In the genomic region with DNA sequence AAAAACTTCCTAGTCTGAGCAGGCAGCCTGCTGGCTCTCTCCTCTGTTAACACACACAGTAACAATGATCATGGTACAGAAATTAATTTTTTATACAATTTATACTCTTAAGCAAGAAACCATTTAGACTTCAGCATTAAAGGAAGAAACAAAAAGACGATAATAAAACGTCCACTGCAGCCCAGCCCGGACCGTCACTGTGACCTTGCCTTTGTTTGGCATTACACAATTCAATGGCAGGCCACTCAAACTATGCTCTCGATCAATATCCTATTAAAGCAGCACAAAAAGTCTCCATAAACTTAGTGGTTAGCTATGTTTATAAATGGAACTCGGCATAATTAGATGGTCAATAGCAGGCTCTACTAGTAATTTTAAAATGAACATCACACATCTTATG, we compare ENCODE assay signal across 8 mouse cellular contexts.
DNase-seq lines count a peak whose midpoint lies in the region; ATAC-seq and TF ChIP-seq lines count a peak whose summit lies in the region.

No protein-coding gene starts in this region.

- no peak for DNase-seq in heart, adult 18-20 months
- DNase-seq in midbrain, embryonic 11.5 days (ENCODE audit: low spot score, missing footprints), result no peak
- no peak for DNase-seq in stomach, postnatal 0 days (ENCODE audit: low spot score)
- no peak for DNase-seq in ovary, postnatal 36 days (ENCODE audit: low spot score)
- DNase-seq in left cerebral cortex, adult 18-20 months (ENCODE audit: low spot score in 2 of 2), result no peak

- peaks cover 59% of the 10 kb centered on the region for H3K4me1 ChIP-seq in heart, embryonic 13.5 days
- H3K4me1 ChIP-seq in midbrain, embryonic 12.5 days, result peaks cover 32% of the 10 kb centered on the region
- H3K4me1 ChIP-seq in midbrain, embryonic 11.5 days (ENCODE audit: control insufficient read depth, insufficient read depth, low read length), result peaks cover 19% of the 10 kb centered on the region
- H3K4me1 ChIP-seq in limb, embryonic 13.5 days, result peaks cover 61% of the 10 kb centered on the region
- H3K4me1 ChIP-seq in stomach, postnatal 0 days (replicated peaks; ENCODE audit: control insufficient read depth, insufficient read depth), result peaks cover 11% of the 10 kb centered on the region; the same call in 1 of the 2 replicates

- H3K27ac ChIP-seq in heart, embryonic 13.5 days (replicated peaks), result peak overlapping the region; percentile 94
- H3K27ac ChIP-seq in midbrain, embryonic 12.5 days (replicated peaks), result peak overlapping the region; percentile 77
- H3K27ac ChIP-seq in midbrain, embryonic 11.5 days (ENCODE audit: low read depth, low read length), result no peak overlapping the region
- H3K27ac ChIP-seq in limb, embryonic 13.5 days, result peak overlapping the region; percentile 92
- H3K27ac ChIP-seq in stomach, postnatal 0 days (replicated peaks), result peak overlapping the region; percentile 91

- H3K4me3 ChIP-seq in heart, embryonic 13.5 days, result no peak overlapping the region
- no peak overlapping the region for H3K4me3 ChIP-seq in midbrain, embryonic 12.5 days
- no peak overlapping the region for H3K4me3 ChIP-seq in midbrain, embryonic 11.5 days (ENCODE audit: low read depth, low read length)
- no peak overlapping the region for H3K4me3 ChIP-seq in limb, embryonic 13.5 days
- H3K4me3 ChIP-seq in stomach, postnatal 0 days (ENCODE audit: low read depth, low read length), result no peak overlapping the region

- 75% methylated on average over 6 of the region's 6 CpGs for whole genome bisulfite sequencing in heart, embryonic 13.5 days
- WGBS in midbrain, embryonic 12.5 days, result 50% methylated on average over 6 of the region's 6 CpGs
- WGBS in midbrain, embryonic 11.5 days, result 62% methylated on average over 6 of the region's 6 CpGs
- 89% methylated on average over 6 of the region's 6 CpGs for WGBS in limb, embryonic 13.5 days
- WGBS in stomach, postnatal 0 days, result 60% methylated on average over 6 of the region's 6 CpGs

- H3K9ac ChIP-seq in heart, embryonic 13.5 days, result peak overlapping the region; percentile 70
- H3K9ac ChIP-seq in midbrain, embryonic 12.5 days (replicated peaks), result no peak overlapping the region
- H3K9ac ChIP-seq in midbrain, embryonic 11.5 days (ENCODE audit: low read length), result no peak overlapping the region
- H3K9ac ChIP-seq in limb, embryonic 13.5 days, result no peak overlapping the region
- no peak overlapping the region for H3K9ac ChIP-seq in stomach, postnatal 0 days (ENCODE audit: low read length)

- no peak overlapping the region for H3K4me2 ChIP-seq in heart, embryonic 13.5 days
- H3K4me2 ChIP-seq in midbrain, embryonic 12.5 days (replicated peaks), result no peak overlapping the region
- H3K4me2 ChIP-seq in midbrain, embryonic 11.5 days, result no peak overlapping the region
- no peak overlapping the region; the same call in 1 of the 2 replicates for H3K4me2 ChIP-seq in limb, embryonic 13.5 days (replicated peaks)
- H3K4me2 ChIP-seq in stomach, postnatal 0 days (replicated peaks; ENCODE audit: low read depth), result no peak overlapping the region

- no peak for TF ChIP-seq EP300 in stomach, postnatal 0 days (optimal IDR thresholded peaks at IDR 0.05)

- H3K36me3 ChIP-seq in heart, embryonic 13.5 days, result peaks cover 19% of the 10 kb centered on the region
- H3K36me3 ChIP-seq in midbrain, embryonic 12.5 days, result no peaks in the 10 kb centered on the region
- H3K36me3 ChIP-seq in midbrain, embryonic 11.5 days (ENCODE audit: control insufficient read depth, insufficient read depth, low read length), result no peaks in the 10 kb centered on the region
- H3K36me3 ChIP-seq in limb, embryonic 13.5 days, result peaks cover 23% of the 10 kb centered on the region
- 0 out of 2 replicates have a peak, but pooled peaks cover 3% of the 10 kb centered on the region for H3K36me3 ChIP-seq in stomach, postnatal 0 days (ENCODE audit: control insufficient read depth, insufficient read depth, low read length)

- ATAC-seq in heart, embryonic 13.5 days (ENCODE audit: extremely low read depth, insufficient number of reproducible peaks, low FRiP score, low TSS enrichment), result no peak
- no peak for ATAC-seq in midbrain, embryonic 12.5 days (ENCODE audit: low FRiP score, low read depth)
- ATAC-seq in midbrain, embryonic 11.5 days (ENCODE audit: low FRiP score), result no peak
- ATAC-seq in limb, embryonic 13.5 days (ENCODE audit: low FRiP score, low read depth), result no peak
- no peak for ATAC-seq in stomach, postnatal 0 days (ENCODE audit: low FRiP score, low TSS enrichment)

- no peaks in the 10 kb centered on the region for H3K9me3 ChIP-seq in heart, embryonic 13.5 days
- H3K9me3 ChIP-seq in midbrain, embryonic 12.5 days, result no peaks in the 10 kb centered on the region
- H3K9me3 ChIP-seq in midbrain, embryonic 11.5 days (ENCODE audit: control insufficient read depth, low read length), result no peaks in the 10 kb centered on the region
- no peaks in the 10 kb centered on the region for H3K9me3 ChIP-seq in limb, embryonic 13.5 days
- no peaks in the 10 kb centered on the region for H3K9me3 ChIP-seq in stomach, postnatal 0 days (ENCODE audit: control insufficient read depth, low read length)

- no peaks in the 10 kb centered on the region for H3K27me3 ChIP-seq in heart, embryonic 13.5 days (replicated peaks)
- 0 out of 2 replicates have a peak, but pooled peaks cover 3% of the 10 kb centered on the region for H3K27me3 ChIP-seq in midbrain, embryonic 12.5 days
- H3K27me3 ChIP-seq in midbrain, embryonic 11.5 days (ENCODE audit: control insufficient read depth, insufficient read depth, low read length), result 0 out of 2 replicates have a peak, but pooled peaks cover 2% of the 10 kb centered on the region
- no peaks in the 10 kb centered on the region for H3K27me3 ChIP-seq in limb, embryonic 13.5 days
- no peaks in the 10 kb centered on the region for H3K27me3 ChIP-seq in stomach, postnatal 0 days (ENCODE audit: control insufficient read depth, insufficient read depth, low read length)

- no peak for TF ChIP-seq CTCF in stomach, postnatal 0 days (IDR thresholded peaks at IDR 0.05; ENCODE audit: low read depth)
